11 mouse cellular contexts compared by ENCODE assay signal in genomic region chr8:104127160-104127883, GRCm38 (mm10). TPM values are rescaled to one million over a fixed set of nuclear protein-coding genes. Genes with fewer than 3 reads are reported as not detected.
DNase-seq lines count a peak whose midpoint lies in the region; ATAC-seq and TF ChIP-seq lines count a peak whose summit lies in the region.
"Had no signal": no experiment of that assay in that cellular context is flagged by ENCODE, and none has a peak within 500 bp of the region (broad histone marks: within the 10 kb centered on the region; RNA-seq: fewer than 3 reads in every experiment).

No protein-coding gene starts in this region.

- 0 out of 2 replicates have a peak, but pooled peaks cover 4% of the 10 kb centered on the region for H3K4me1 ChIP-seq in heart, postnatal 0 days (ENCODE audit: control insufficient read depth, insufficient read depth)
- H3K4me1 ChIP-seq in forebrain, embryonic 16.5 days (replicated peaks; ENCODE audit: control insufficient read depth, insufficient read depth, low read length), result peaks cover 6% of the 10 kb centered on the region; the same call in 1 of the 2 replicates
- H3K4me1 ChIP-seq: kidney, embryonic 15.5 days; midbrain, embryonic 13.5 days had no signal

- no peaks in the 10 kb centered on the region; the same call in 1 of the 2 replicates for H3K36me3 ChIP-seq in heart, postnatal 0 days (replicated peaks; ENCODE audit: control insufficient read depth, insufficient read depth, low read length)
- H3K36me3 ChIP-seq in forebrain, embryonic 16.5 days (ENCODE audit: control insufficient read depth, insufficient read depth), result no peaks in the 10 kb centered on the region
- H3K36me3 ChIP-seq: kidney, embryonic 15.5 days; midbrain, embryonic 13.5 days had no signal

- H3K27ac ChIP-seq in heart, postnatal 0 days (ENCODE audit: low read depth), result no peak overlapping the region
- no peak overlapping the region for H3K27ac ChIP-seq in forebrain, embryonic 16.5 days (ENCODE audit: low read length)
- H3K27ac ChIP-seq: kidney, embryonic 15.5 days; liver, embryonic 14.5 days; midbrain, embryonic 13.5 days had no signal

- H3K4me2 ChIP-seq in heart, postnatal 0 days (ENCODE audit: low read depth, low read length), result no peak overlapping the region
- no peak overlapping the region for H3K4me2 ChIP-seq in forebrain, embryonic 16.5 days (ENCODE audit: low read length)
- H3K4me2 ChIP-seq: kidney, embryonic 15.5 days; midbrain, embryonic 13.5 days had no signal

- H3K27me3 ChIP-seq in heart, postnatal 0 days (ENCODE audit: control insufficient read depth, insufficient read depth, low read length), result no peaks in the 10 kb centered on the region
- no peaks in the 10 kb centered on the region for H3K27me3 ChIP-seq in forebrain, embryonic 16.5 days (replicated peaks; ENCODE audit: control insufficient read depth, insufficient read depth, low read length)
- H3K27me3 ChIP-seq: kidney, embryonic 15.5 days; midbrain, embryonic 13.5 days had no signal

- H3K4me3 ChIP-seq in heart, postnatal 0 days (ENCODE audit: low read depth, low read length), result no peak overlapping the region
- H3K4me3 ChIP-seq in forebrain, embryonic 16.5 days (replicated peaks; ENCODE audit: low read length), result no peak overlapping the region
- H3K4me3 ChIP-seq: kidney, embryonic 15.5 days; midbrain, embryonic 13.5 days had no signal

- ATAC-seq in heart, postnatal 0 days (ENCODE audit: insufficient read depth, low read depth), result peak; percentile 55; the same call in 1 of the 2 replicates
- peak; percentile 88 for ATAC-seq in forebrain, embryonic 16.5 days
- no peak for ATAC-seq in activated CD4-positive, CD25-positive, alpha-beta regulatory T cell, adult 4 months
- ATAC-seq: midbrain, embryonic 13.5 days had no signal

- DNase-seq in heart, postnatal 0 days (ENCODE audit: low spot score), result peak; percentile 43
- DNase-seq in heart, postnatal 36 days, result no peak
- peak; percentile 7 to 26 for DNase-seq in layer of hippocampus, postnatal 25 days (ENCODE audit: extremely low spot score in 1 of 2, low spot score in 1 of 2)
- DNase-seq in right cerebral cortex, postnatal 36 days (ENCODE audit: low spot score in 2 of 2), result peak; percentile 66 to 81
- no peak for DNase-seq in ovary, postnatal 14 days (ENCODE audit: low spot score)
- DNase-seq in kidney, adult 8-10 months, result no peak

- H3K9ac ChIP-seq in heart, postnatal 0 days (replicated peaks; ENCODE audit: low read depth, low read length), result no peak overlapping the region
- no peak overlapping the region for H3K9ac ChIP-seq in forebrain, embryonic 16.5 days (replicated peaks; ENCODE audit: low read depth, low read length)
- H3K9ac ChIP-seq: kidney, embryonic 15.5 days; liver, embryonic 14.5 days; midbrain, embryonic 13.5 days had no signal

- H3K9me3 ChIP-seq in heart, postnatal 0 days (replicated peaks; ENCODE audit: control insufficient read depth, low read length), result no peaks in the 10 kb centered on the region
- no peaks in the 10 kb centered on the region for H3K9me3 ChIP-seq in forebrain, embryonic 16.5 days (ENCODE audit: control insufficient read depth, low read length)
- H3K9me3 ChIP-seq: kidney, embryonic 15.5 days; midbrain, embryonic 13.5 days had no signal

- intact Hi-C loops in heart, postnatal 36 days (cut with DNase I), result no loop called here

- no peak for TF ChIP-seq CTCF in heart, postnatal 0 days (IDR thresholded peaks at IDR 0.05; ENCODE audit: low read depth)

- no peak for TF ChIP-seq EP300 in heart, postnatal 0 days (IDR thresholded peaks at IDR 0.05; ENCODE audit: low read depth)

- 54% methylated on average over 4 of the region's 4 CpGs for WGBS in heart, postnatal 0 days
- WGBS in forebrain, embryonic 16.5 days, result 65% methylated on average over 4 of the region's 4 CpGs

RNA-seq across cellular contexts. Expression of gene Cdh5, which starts 25.9 kb away (rescaled TPM):
- 123 and 125 TPM in 2 replicates for total RNA-seq in heart, postnatal 0 days (2014; rRNA removed; ENCODE audit: low replicate concordance)
- 39.5 and 42.6 TPM in 2 replicates for polyA plus RNA-seq in heart, postnatal 0 days (2015; fragmentation: Nextera tagmentation; extraction: Ambion mirVana)
- 100 to 1,000 TPM; 133 to 159 TPM for total RNA-seq in heart, postnatal 36 days (2021)
- 9.2 and 12.6 TPM in 2 replicates for polyA plus RNA-seq in forebrain, embryonic 16.5 days (2015; fragmentation: Nextera tagmentation; extraction: Ambion mirVana)
- 10 to 100 TPM in 1 of 2 experiments, 1 to 10 TPM in 1; 8.5 to 10.3 TPM for total RNA-seq in layer of hippocampus, postnatal 25 days (2021)
- polyA plus RNA-seq in activated CD4-positive, CD25-positive, alpha-beta regulatory T cell, adult 4 months (2017; shearing (Covaris generic)), result under 1 TPM in 1 of 2 experiments, not detected in 1; 0.11 TPM

RNA-seq across cellular contexts. Expression of gene Bean1, which starts 42.9 kb away (rescaled TPM):
- total RNA-seq in heart, postnatal 0 days (2014; rRNA removed; ENCODE audit: low replicate concordance), result 3.8 and 3.9 TPM in 2 replicates
- polyA plus RNA-seq in heart, postnatal 0 days (2015; fragmentation: Nextera tagmentation; extraction: Ambion mirVana), result 0.38 and 0.57 TPM in 2 replicates
- 1 to 10 TPM in 1 of 2 experiments, under 1 TPM in 1; 0.92 to 1.1 TPM for total RNA-seq in heart, postnatal 36 days (2021)
- polyA plus RNA-seq in forebrain, embryonic 16.5 days (2015; fragmentation: Nextera tagmentation; extraction: Ambion mirVana), result 2.4 and 3.1 TPM in 2 replicates
- 1 to 10 TPM; 5.8 to 5.9 TPM for total RNA-seq in layer of hippocampus, postnatal 25 days (2021)
- polyA plus RNA-seq in activated CD4-positive, CD25-positive, alpha-beta regulatory T cell, adult 4 months (2017; shearing (Covaris generic)), result not detected

Comparison
In these comparisons a context has a peak if more than half of its experiments do, and no peak if none do; other contexts are left out.
1. DNase-seq: peak in heart, postnatal 0 days (single experiment), layer of hippocampus, postnatal 25 days (2 of 2) and right cerebral cortex, postnatal 36 days (2 of 2); none in heart, postnatal 36 days (0 of 2), ovary, postnatal 14 days (single experiment) and kidney, adult 8-10 months (0 of 2).
2. RNA of gene Cdh5, which starts 25.9 kb away (total RNA-seq): 133 to 159 TPM in heart, postnatal 36 days and 123 to 125 TPM in heart, postnatal 0 days; 8.5 to 10.3 TPM in layer of hippocampus, postnatal 25 days; every median in the first group is over 10 times any median in the second.